Mouse (Mus musculus) C2C12 (cell line): ENCODE results near the gene Crybg3. TPM values are rescaled to one million over a fixed set of nuclear protein-coding genes. Genes with fewer than 3 reads are reported as not detected.

ENCODE experiments used
- H3K27me3 ChIP-seq: one replicate; pipeline ENCODE4 v1.6.1; 2011; ENCODE audit not compliant: control insufficient read depth, insufficient read depth, insufficient read length
- H3K36me3 ChIP-seq: one replicate; pipeline ENCODE4 v1.6.1; 2011; ENCODE audit not compliant: control insufficient read depth, insufficient read depth
- H3K4me3 ChIP-seq: one replicate; pipeline ENCODE4 v1.5.1; 2011; ENCODE audit warnings: mild to moderate bottlenecking, control low read depth; ENCODE audit not compliant: poor library complexity, insufficient read depth, severe bottlenecking
- H3K79me2 ChIP-seq: one replicate; pipeline ENCODE4 v1.6.1; 2011; ENCODE audit not compliant: control insufficient read depth, insufficient read depth
- H3K79me3 ChIP-seq: one replicate; pipeline ENCODE4 v1.6.1; 2011; ENCODE audit warnings: low read depth, control low read depth
- H3ac ChIP-seq: one replicate; pipeline ENCODE3; 2011; ENCODE audit warnings: low read depth; ENCODE audit not compliant: control insufficient read depth, insufficient read length
- CEBPB ChIP-seq: IDR thresholded peaks from one replicate; pipeline ENCODE4 v1.6.1; 2011; ENCODE audit warnings: low read depth, mild to moderate bottlenecking, control low read depth, moderate library complexity
- CTCF ChIP-seq: IDR thresholded peaks from one replicate; pipeline ENCODE4 v1.5.1; 2011; ENCODE audit not compliant: control insufficient read depth, insufficient read depth, insufficient read length
- FOSL1 ChIP-seq: IDR thresholded peaks from one replicate; pipeline ENCODE4 v1.8.0; 2011; ENCODE audit warnings: mild to moderate bottlenecking, low read length; ENCODE audit not compliant: poor library complexity, insufficient read depth, severe bottlenecking
- MAX ChIP-seq: IDR thresholded peaks from one replicate; pipeline ENCODE4 v1.6.1; 2011; ENCODE audit warnings: mild to moderate bottlenecking, control low read depth
- MYOD1 ChIP-seq: IDR thresholded peaks from one replicate; pipeline ENCODE4 v1.6.1; 2011; ENCODE audit warnings: low read depth; ENCODE audit not compliant: control insufficient read depth, insufficient read length
- MYOG ChIP-seq: IDR thresholded peaks from one replicate; pipeline ENCODE4 v1.6.1; 2011; ENCODE audit not compliant: control insufficient read depth, insufficient read length; ENCODE audit errors: extremely low read depth
- USF1 ChIP-seq: IDR thresholded peaks from one replicate; pipeline ENCODE4 v1.6.1; 2011; ENCODE audit warnings: low read depth, mild to moderate bottlenecking, control low read depth, moderate library complexity
- polyA plus RNA-seq: library from polyadenylated mRNA; unstranded; fragments of >200 nt; fragmentation: generic; extraction: Trizol; gene quantifications from one replicate; pipeline ENCODE4 v1.2.1, GENCODE M21; 2012; ENCODE audit warnings: missing spikeins

Gene Crybg3
- polyA plus RNA-seq, 1 experiment: 2.4 TPM

- Histone ChIP-seq H3K79me2 (no peaks in the 10 kb centered on the region), H3K4me3 (no peak overlapping the region), H3ac (no peak overlapping the region), H3K27me3 (no peaks in the 10 kb centered on the region), H3K79me3 (no peaks in the 10 kb centered on the region), H3K36me3 (no peaks in the 10 kb centered on the region)
- TF ChIP-seq USF1 (no peak), MYOG (no peak), MAX (no peak), MYOD1 (no peak), FOSL1 (no peak), CEBPB (no peak)
Observed at GRCm38 (mm10) chr16:59515169-59515568, 85.6 kb downstream of the Crybg3 start.

- Histone ChIP-seq H3ac (no peak overlapping the region), H3K79me3 (no peaks in the 10 kb centered on the region), H3K36me3 (no peaks in the 10 kb centered on the region), H3K79me2 (no peaks in the 10 kb centered on the region), H3K4me3 (no peak overlapping the region), H3K27me3 (no peaks in the 10 kb centered on the region)
- TF ChIP-seq CEBPB (no peak), MAX (no peak), FOSL1 (no peak), MYOD1 (no peak), CTCF (no peak), MYOG (no peak), USF1 (no peak)
Observed at GRCm38 (mm10) chr16:59509830-59510229, 90.9 kb downstream of the Crybg3 start.

- H3K27me3 ChIP-seq: no peaks in the 10 kb centered on the region
- H3K4me3 ChIP-seq: no peak overlapping the region
- peaks cover 15% of the 10 kb centered on the region for H3K36me3 ChIP-seq
- no peaks in the 10 kb centered on the region for H3K79me3 ChIP-seq
- no peak for TF ChIP-seq CTCF
- no peaks in the 10 kb centered on the region for H3K79me2 ChIP-seq
- H3ac ChIP-seq: no peak overlapping the region
Observed at GRCm38 (mm10) chr16:59499180-59499579, 101.6 kb downstream of the Crybg3 start.

- TF ChIP-seq USF1 (no peak), MYOG (no peak), FOSL1 (no peak), MYOD1 (no peak), MAX (no peak), CTCF (no peak)
- Histone ChIP-seq H3K36me3 (peaks cover 21% of the 10 kb centered on the region), H3K79me3 (no peaks in the 10 kb centered on the region), H3K27me3 (no peaks in the 10 kb centered on the region), H3K4me3 (no peak overlapping the region), H3K79me2 (no peaks in the 10 kb centered on the region), H3ac (no peak overlapping the region)
Observed at GRCm38 (mm10) chr16:59497947-59498346, 102.8 kb downstream of the Crybg3 start.

- H3K79me3 ChIP-seq: no peaks in the 10 kb centered on the region
- H3K27me3 ChIP-seq: no peaks in the 10 kb centered on the region
- no peaks in the 10 kb centered on the region for H3K79me2 ChIP-seq
- no peak for TF ChIP-seq CTCF
- TF ChIP-seq FOSL1: no peak
- no peak for TF ChIP-seq MAX
- TF ChIP-seq MYOD1: no peak
- no peak overlapping the region for H3K4me3 ChIP-seq
- no peak overlapping the region for H3ac ChIP-seq
- peaks cover 59% of the 10 kb centered on the region for H3K36me3 ChIP-seq
Observed at GRCm38 (mm10) chr16:59493199-59493598, 107.6 kb downstream of the Crybg3 start.

- H3K27me3 ChIP-seq: no peaks in the 10 kb centered on the region
- H3K79me2 ChIP-seq: no peaks in the 10 kb centered on the region
- no peaks in the 10 kb centered on the region for H3K79me3 ChIP-seq
- no peak for TF ChIP-seq CEBPB
- TF ChIP-seq MAX: no peak
- no peak for TF ChIP-seq MYOD1
- no peak for TF ChIP-seq FOSL1
- no peak for TF ChIP-seq MYOG
- no peak for TF ChIP-seq CTCF
- no peak for TF ChIP-seq USF1
- peaks cover 91% of the 10 kb centered on the region for H3K36me3 ChIP-seq
- no peak overlapping the region for H3K4me3 ChIP-seq
- H3ac ChIP-seq: no peak overlapping the region
Observed at GRCm38 (mm10) chr16:59487975-59488548, 112.7 kb downstream of the Crybg3 start.
